Mouse (Mus musculus): ENCODE results near the gene Sult6b2. TPM values are rescaled to one million over a fixed set of nuclear protein-coding genes. Genes with fewer than 3 reads are reported as not detected.
A peak's percentile ranks its signal among the peaks of the same experiment; 100 is the strongest.

Gene Sult6b2
- polyA plus RNA-seq, 1 experiment: not detected

DNA sequence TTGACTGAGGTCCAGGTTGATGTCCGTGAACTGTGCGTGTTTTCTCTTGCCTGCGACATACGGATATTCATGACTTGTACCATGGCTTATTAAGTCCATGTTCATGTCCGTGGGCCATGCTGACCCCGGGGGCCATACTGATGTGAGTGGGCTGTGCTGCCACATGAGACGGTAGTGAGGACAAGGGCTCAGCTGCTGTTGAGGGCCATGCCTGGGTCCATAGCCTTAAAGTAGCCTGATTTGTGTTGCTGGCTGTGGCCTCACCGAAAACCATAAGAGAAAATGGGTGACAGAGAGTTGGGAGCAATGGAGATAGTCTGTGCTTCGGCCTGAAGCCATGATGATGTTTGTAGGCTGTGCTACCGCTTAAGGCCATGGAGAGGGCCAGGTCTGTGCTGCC lies 14.0 kb upstream of the Sult6b2 start:
- TF ChIP-seq POLR2A (IDR thresholded peaks at IDR 0.05; ENCODE audit: insufficient read depth, low read length): no peak
- TF ChIP-seq EP300 (IDR thresholded peaks at IDR 0.05; ENCODE audit: insufficient read depth, low read depth, low read length): no peak
- no peak for TF ChIP-seq CTCF (IDR thresholded peaks at IDR 0.05; ENCODE audit: low read depth, low read length)
- Histone ChIP-seq H3K4me3 (ENCODE audit: low read depth, low read length) (no peak overlapping the region), H3K27ac (ENCODE audit: insufficient read depth, low read length) (no peak overlapping the region), H3K9ac (ENCODE audit: low read depth, poor library complexity, severe bottlenecking) (no peak overlapping the region), H3K27me3 (ENCODE audit: control insufficient read depth, insufficient read depth, low read length, poor library complexity, severe bottlenecking) (no peaks in the 10 kb centered on the region), H3K36me3 (ENCODE audit: control insufficient read depth, insufficient read depth, low read length, poor library complexity, severe bottlenecking) (no peaks in the 10 kb centered on the region), H3K9me3 (replicated peaks; ENCODE audit: control insufficient read depth, insufficient read depth, low read length, poor library complexity, severe bottlenecking) (no peaks in the 10 kb centered on the region), H3K4me1 (ENCODE audit: control insufficient read depth, insufficient read depth, low read length) (peaks cover 1% of the 10 kb centered on the region)

DNA sequence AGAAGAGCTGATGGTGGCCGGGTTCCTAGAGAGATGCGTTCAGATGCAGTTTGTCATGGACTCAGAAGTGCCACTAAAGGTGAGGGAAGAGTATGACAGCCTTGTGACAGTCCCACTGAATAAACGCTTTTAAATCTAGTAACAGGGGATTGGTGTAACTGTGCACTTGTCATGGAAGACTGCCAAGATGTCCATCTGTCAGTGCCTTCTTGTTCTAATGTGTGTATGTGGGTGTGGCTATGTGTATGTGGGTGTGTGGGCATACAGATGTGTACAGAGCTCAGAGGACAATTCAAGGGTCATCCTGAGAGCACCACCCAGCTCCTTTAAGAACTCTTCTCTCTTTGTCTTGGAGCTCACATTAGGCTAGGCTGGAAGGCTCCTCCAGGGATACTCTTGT lies 11.2 kb upstream of the Sult6b2 start:
- Histone ChIP-seq H3K27ac (ENCODE audit: insufficient read depth, low read length) (no peak overlapping the region), H3K9ac (ENCODE audit: low read depth, poor library complexity, severe bottlenecking) (no peak overlapping the region), H3K36me3 (ENCODE audit: control insufficient read depth, insufficient read depth, low read length, poor library complexity, severe bottlenecking) (no peaks in the 10 kb centered on the region), H3K4me1 (ENCODE audit: control insufficient read depth, insufficient read depth, low read length) (peaks cover 1% of the 10 kb centered on the region), H3K9me3 (replicated peaks; ENCODE audit: control insufficient read depth, insufficient read depth, low read length, poor library complexity, severe bottlenecking) (no peaks in the 10 kb centered on the region), H3K4me3 (ENCODE audit: low read depth, low read length) (no peak overlapping the region), H3K27me3 (ENCODE audit: control insufficient read depth, insufficient read depth, low read length, poor library complexity, severe bottlenecking) (no peaks in the 10 kb centered on the region)
- no peak for TF ChIP-seq CTCF (IDR thresholded peaks at IDR 0.05; ENCODE audit: low read depth, low read length)
- no peak for TF ChIP-seq EP300 (IDR thresholded peaks at IDR 0.05; ENCODE audit: insufficient read depth, low read depth, low read length)
- TF ChIP-seq POLR2A (IDR thresholded peaks at IDR 0.05; ENCODE audit: insufficient read depth, low read length): no peak

DNA sequence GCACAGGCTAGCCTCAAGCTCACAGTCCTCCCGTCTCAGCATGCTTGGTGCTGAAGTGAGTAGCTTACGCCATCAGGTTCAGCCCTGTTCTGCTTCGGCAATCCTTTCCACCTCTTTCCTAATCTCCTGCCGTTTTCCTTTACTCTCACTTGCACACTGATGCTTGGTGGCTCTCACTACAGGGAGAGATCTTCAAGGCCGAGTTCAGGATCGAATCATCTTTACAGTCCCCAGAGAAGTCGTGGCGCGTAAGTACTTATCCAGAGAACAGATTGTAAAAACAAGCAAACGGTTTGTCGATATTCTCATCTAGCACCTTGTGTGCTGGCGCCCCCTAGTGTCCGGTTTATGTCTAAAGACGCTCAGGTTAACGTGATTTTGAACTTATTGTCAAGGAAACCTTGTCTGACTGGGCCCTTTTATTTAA lies 10.2 kb upstream of the Sult6b2 start:
- H3K36me3 ChIP-seq (ENCODE audit: control insufficient read depth, insufficient read depth, low read length, poor library complexity, severe bottlenecking): no peaks in the 10 kb centered on the region
- peak overlapping the region; percentile 59 for H3K4me3 ChIP-seq (ENCODE audit: low read depth, low read length)
- peaks cover 1% of the 10 kb centered on the region for H3K4me1 ChIP-seq (ENCODE audit: control insufficient read depth, insufficient read depth, low read length)
- H3K27me3 ChIP-seq (ENCODE audit: control insufficient read depth, insufficient read depth, low read length, poor library complexity, severe bottlenecking): no peaks in the 10 kb centered on the region
- H3K9ac ChIP-seq (ENCODE audit: low read depth, poor library complexity, severe bottlenecking): no peak overlapping the region
- no peak for TF ChIP-seq CTCF (IDR thresholded peaks at IDR 0.05; ENCODE audit: low read depth, low read length)
- TF ChIP-seq POLR2A (IDR thresholded peaks at IDR 0.05; ENCODE audit: insufficient read depth, low read length): no peak
- no peak for TF ChIP-seq EP300 (IDR thresholded peaks at IDR 0.05; ENCODE audit: insufficient read depth, low read depth, low read length)
- H3K27ac ChIP-seq (ENCODE audit: insufficient read depth, low read length): no peak overlapping the region
- no peaks in the 10 kb centered on the region for H3K9me3 ChIP-seq (replicated peaks; ENCODE audit: control insufficient read depth, insufficient read depth, low read length, poor library complexity, severe bottlenecking)

- peaks cover 4% of the 10 kb centered on the region for H3K4me1 ChIP-seq (ENCODE audit: control insufficient read depth, insufficient read depth, low read length)
- no peak overlapping the region for H3K4me3 ChIP-seq (ENCODE audit: low read depth, low read length)
- no peak overlapping the region for H3K27ac ChIP-seq (ENCODE audit: insufficient read depth, low read length)
- H3K9ac ChIP-seq (ENCODE audit: low read depth, poor library complexity, severe bottlenecking): no peak overlapping the region
- no peaks in the 10 kb centered on the region for H3K27me3 ChIP-seq (ENCODE audit: control insufficient read depth, insufficient read depth, low read length, poor library complexity, severe bottlenecking)
- no peaks in the 10 kb centered on the region for H3K9me3 ChIP-seq (replicated peaks; ENCODE audit: control insufficient read depth, insufficient read depth, low read length, poor library complexity, severe bottlenecking)
- H3K36me3 ChIP-seq (ENCODE audit: control insufficient read depth, insufficient read depth, low read length, poor library complexity, severe bottlenecking): no peaks in the 10 kb centered on the region
- TF ChIP-seq CTCF (IDR thresholded peaks at IDR 0.05; ENCODE audit: low read depth, low read length) (no peak), EP300 (IDR thresholded peaks at IDR 0.05; ENCODE audit: insufficient read depth, low read depth, low read length) (no peak), POLR2A (IDR thresholded peaks at IDR 0.05; ENCODE audit: insufficient read depth, low read length) (no peak)
Observed at GRCm38 (mm10) chr6:142814011-142814410, 9.7 kb upstream of the Sult6b2 start.

DNA sequence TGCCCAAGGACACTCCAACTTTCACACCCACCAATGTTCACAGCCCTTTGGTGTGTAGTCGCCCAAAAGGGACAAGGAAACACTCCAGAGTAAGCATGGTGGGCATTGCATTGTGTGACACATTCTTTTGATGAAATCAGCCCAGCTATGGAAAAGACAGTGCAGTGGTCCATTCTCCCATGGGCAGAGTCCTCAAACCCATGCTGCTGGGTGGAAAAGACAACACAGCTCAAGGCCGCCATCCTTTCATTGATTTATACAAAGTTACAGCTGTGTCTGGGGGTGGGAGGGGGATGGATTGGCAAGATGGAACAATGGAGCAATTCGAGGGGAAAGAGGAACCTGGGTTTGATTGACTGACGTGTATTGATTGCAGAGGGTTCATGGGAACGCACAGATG lies 8.7 kb upstream of the Sult6b2 start:
- no peak overlapping the region for H3K9ac ChIP-seq (ENCODE audit: low read depth, poor library complexity, severe bottlenecking)
- TF ChIP-seq CTCF (IDR thresholded peaks at IDR 0.05; ENCODE audit: low read depth, low read length): no peak
- H3K36me3 ChIP-seq (ENCODE audit: control insufficient read depth, insufficient read depth, low read length, poor library complexity, severe bottlenecking): no peaks in the 10 kb centered on the region
- H3K4me1 ChIP-seq (ENCODE audit: control insufficient read depth, insufficient read depth, low read length): peaks cover 4% of the 10 kb centered on the region
- H3K4me3 ChIP-seq (ENCODE audit: low read depth, low read length): no peak overlapping the region
- no peak overlapping the region for H3K27ac ChIP-seq (ENCODE audit: insufficient read depth, low read length)
- no peaks in the 10 kb centered on the region for H3K27me3 ChIP-seq (ENCODE audit: control insufficient read depth, insufficient read depth, low read length, poor library complexity, severe bottlenecking)
- no peaks in the 10 kb centered on the region for H3K9me3 ChIP-seq (replicated peaks; ENCODE audit: control insufficient read depth, insufficient read depth, low read length, poor library complexity, severe bottlenecking)

- Histone ChIP-seq H3K27me3 (ENCODE audit: control insufficient read depth, insufficient read depth, low read length, poor library complexity, severe bottlenecking) (no peaks in the 10 kb centered on the region), H3K36me3 (ENCODE audit: control insufficient read depth, insufficient read depth, low read length, poor library complexity, severe bottlenecking) (no peaks in the 10 kb centered on the region), H3K27ac (ENCODE audit: insufficient read depth, low read length) (no peak overlapping the region), H3K9ac (ENCODE audit: low read depth, poor library complexity, severe bottlenecking) (no peak overlapping the region), H3K4me3 (ENCODE audit: low read depth, low read length) (no peak overlapping the region), H3K4me1 (ENCODE audit: control insufficient read depth, insufficient read depth, low read length) (peaks cover 2% of the 10 kb centered on the region), H3K9me3 (replicated peaks; ENCODE audit: control insufficient read depth, insufficient read depth, low read length, poor library complexity, severe bottlenecking) (no peaks in the 10 kb centered on the region)
- TF ChIP-seq EP300 (IDR thresholded peaks at IDR 0.05; ENCODE audit: insufficient read depth, low read depth, low read length) (no peak), CTCF (IDR thresholded peaks at IDR 0.05; ENCODE audit: low read depth, low read length) (no peak), POLR2A (IDR thresholded peaks at IDR 0.05; ENCODE audit: insufficient read depth, low read length) (no peak)
Observed at GRCm38 (mm10) chr6:142810239-142810638, 5.9 kb upstream of the Sult6b2 start.
